Mouse (Mus musculus): ENCODE measurements around the gene Nthl1. TPM values are rescaled to one million over a fixed set of nuclear protein-coding genes. Genes with fewer than 3 reads are reported as not detected.
"Not testable (repeated sequence)": the region's sequence is repeated elsewhere in the genome, so short reads cannot be mapped to it uniquely, and the experiment has no call there.

The Nthl1 gene
- polyA plus RNA-seq, 1 experiment from 2014 or later = 15.6 TPM

- Histone ChIP-seq H3K4me1 (replicated peaks) (peaks cover 12% of the 10 kb centered on the region), H3K4me3 (replicated peaks) (peak within 1 kb of the TSS; percentile 43), H3K27me3 (replicated peaks) (peaks cover 40% of the 10 kb centered on the region), H3K36me3 (no peaks in the 10 kb centered on the region), H3K4me2 (replicated peaks) (peak within 1 kb of the TSS; percentile 96), H3K9ac (peak within 1 kb of the TSS; percentile 62), H3K9me3 (no peaks in the 10 kb centered on the region), H3K27ac (no peak within 1 kb of the TSS)
- peak; percentile 52 for ATAC-seq
- 2% methylated on average over 47 of the region's 47 CpGs for whole genome bisulfite sequencing
Observed at GRCm38 (mm10) chr17:24658017-24658758, 25.7 kb downstream of the Nthl1 start, which contains the start of gene Npw. Gene Npw (minus strand): TSS chr17:24658457.

- H3K27ac ChIP-seq; H3K27me3 ChIP-seq (replicated peaks); H3K9ac ChIP-seq; H3K4me2 ChIP-seq (replicated peaks); ATAC-seq; H3K9me3 ChIP-seq; H3K4me3 ChIP-seq (replicated peaks); H3K36me3 ChIP-seq: not testable (repeated sequence)
- peaks cover 24% of the 10 kb centered on the region for H3K4me1 ChIP-seq (replicated peaks)
- 54% methylated on average over 7 of the region's 7 CpGs for whole genome bisulfite sequencing
Observed at GRCm38 (mm10) chr17:24667011-24667410, 34.5 kb downstream of the Nthl1 start.

- H3K4me2 ChIP-seq (replicated peaks) = no peak overlapping the region
- H3K9me3 ChIP-seq = no peaks in the 10 kb centered on the region
- H3K9ac ChIP-seq = no peak overlapping the region
- no peak for ATAC-seq
- no peak overlapping the region for H3K4me3 ChIP-seq (replicated peaks)
- no peaks in the 10 kb centered on the region for H3K36me3 ChIP-seq
- peaks cover 28% of the 10 kb centered on the region for H3K4me1 ChIP-seq (replicated peaks)
- WGBS = 26% methylated on average over 6 of the region's 6 CpGs
- no peaks in the 10 kb centered on the region for H3K27me3 ChIP-seq (replicated peaks)
- no peak overlapping the region for H3K27ac ChIP-seq
Observed at GRCm38 (mm10) chr17:24667416-24667815, 34.9 kb downstream of the Nthl1 start.

GRCm38 (mm10) chr17:24669214-24669544 lies 36.7 kb downstream of the Nthl1 start:
- H3K36me3 ChIP-seq; H3K9me3 ChIP-seq; H3K27me3 ChIP-seq (replicated peaks): not testable (repeated sequence)
- peak overlapping the region; percentile 13; the same call in 1 of the 2 replicates for H3K27ac ChIP-seq
- ATAC-seq = peak; percentile 6
- peak overlapping the region; percentile 61 for H3K4me2 ChIP-seq (replicated peaks)
- peaks cover 28% of the 10 kb centered on the region for H3K4me1 ChIP-seq (replicated peaks)
- H3K9ac ChIP-seq = peak overlapping the region; percentile 98
- peak overlapping the region; percentile 96 for H3K4me3 ChIP-seq (replicated peaks)
- WGBS = 7% methylated on average over 15 of the region's 15 CpGs

GRCm38 (mm10) chr17:24669545-24670245 lies 37.2 kb downstream of the Nthl1 start, which contains the start of gene Zfp598:
Gene Zfp598 (plus strand): TSS chr17:24669687.
- ATAC-seq = peak; percentile 98
- Histone ChIP-seq H3K27me3 (replicated peaks) (no peaks in the 10 kb centered on the region), H3K4me1 (replicated peaks) (peaks cover 28% of the 10 kb centered on the region), H3K9ac (peak within 1 kb of the TSS; percentile 98), H3K4me3 (replicated peaks) (peak within 1 kb of the TSS; percentile 96), H3K9me3 (no peaks in the 10 kb centered on the region), H3K27ac (peak within 1 kb of the TSS; percentile 83), H3K36me3 (no peaks in the 10 kb centered on the region), H3K4me2 (replicated peaks) (peak within 1 kb of the TSS; percentile 61)
- under 1% methylated on average over 70 of the region's 80 CpGs for WGBS

GRCm38 (mm10) chr17:24670246-24670844 lies 37.9 kb downstream of the Nthl1 start:
- Histone ChIP-seq H3K9ac (peak overlapping the region; percentile 98), H3K4me1 (replicated peaks) (peaks cover 28% of the 10 kb centered on the region), H3K27me3 (replicated peaks) (no peaks in the 10 kb centered on the region), H3K4me3 (replicated peaks) (peak overlapping the region; percentile 96), H3K4me2 (replicated peaks) (peak overlapping the region; percentile 61), H3K9me3 (no peaks in the 10 kb centered on the region), H3K27ac (peak overlapping the region; percentile 83; the same call in 1 of the 2 replicates), H3K36me3 (no peaks in the 10 kb centered on the region)
- WGBS = 7% methylated on average over 8 of the region's 8 CpGs
- no peak for ATAC-seq

- peak overlapping the region; percentile 61 for H3K4me2 ChIP-seq (replicated peaks)
- 0 out of 2 replicates have a peak overlapping the region, but pooled peaks have one; percentile 96 for H3K4me3 ChIP-seq (replicated peaks)
- peaks cover 31% of the 10 kb centered on the region for H3K4me1 ChIP-seq (replicated peaks)
- 62% methylated on average over 5 of the region's 5 CpGs for WGBS
- ATAC-seq = no peak
- H3K27me3 ChIP-seq (replicated peaks) = no peaks in the 10 kb centered on the region
- H3K9ac ChIP-seq = no peak overlapping the region
- peaks cover 1% of the 10 kb centered on the region; the same call in 1 of the 2 replicates for H3K36me3 ChIP-seq
- no peak overlapping the region for H3K27ac ChIP-seq
- no peaks in the 10 kb centered on the region for H3K9me3 ChIP-seq
Observed at GRCm38 (mm10) chr17:24671346-24671745, 38.9 kb downstream of the Nthl1 start.

GRCm38 (mm10) chr17:24672141-24672540 lies 39.7 kb downstream of the Nthl1 start:
- H3K9me3 ChIP-seq = no peaks in the 10 kb centered on the region
- peak overlapping the region; percentile 58; the same call in 1 of the 2 replicates for H3K27ac ChIP-seq
- H3K9ac ChIP-seq = no peak overlapping the region
- peak; percentile 44 for ATAC-seq
- 12% methylated on average over 5 of the region's 5 CpGs for WGBS
- H3K4me3 ChIP-seq (replicated peaks) = peak overlapping the region; percentile 3
- no peaks in the 10 kb centered on the region for H3K27me3 ChIP-seq (replicated peaks)
- peaks cover 35% of the 10 kb centered on the region for H3K4me1 ChIP-seq (replicated peaks)
- H3K36me3 ChIP-seq = peaks cover 7% of the 10 kb centered on the region
- peak overlapping the region; percentile 61 for H3K4me2 ChIP-seq (replicated peaks)

GRCm38 (mm10) chr17:24674277-24674676 lies 41.8 kb downstream of the Nthl1 start:
- H3K27ac ChIP-seq = no peak overlapping the region
- H3K9ac ChIP-seq = no peak overlapping the region
- no peak overlapping the region for H3K4me3 ChIP-seq (replicated peaks)
- H3K9me3 ChIP-seq = no peaks in the 10 kb centered on the region
- H3K4me2 ChIP-seq (replicated peaks) = no peak overlapping the region
- ATAC-seq = no peak
- H3K4me1 ChIP-seq (replicated peaks) = peaks cover 27% of the 10 kb centered on the region
- 80% methylated on average over 7 of the region's 7 CpGs for WGBS
- H3K36me3 ChIP-seq = peaks cover 25% of the 10 kb centered on the region
- H3K27me3 ChIP-seq (replicated peaks) = no peaks in the 10 kb centered on the region

GRCm38 (mm10) chr17:24676187-24676586 lies 43.7 kb downstream of the Nthl1 start:
- Histone ChIP-seq H3K9me3 (no peaks in the 10 kb centered on the region), H3K27me3 (replicated peaks) (no peaks in the 10 kb centered on the region), H3K4me1 (replicated peaks) (peaks cover 19% of the 10 kb centered on the region), H3K4me2 (replicated peaks) (no peak overlapping the region), H3K27ac (no peak overlapping the region), H3K9ac (no peak overlapping the region), H3K4me3 (replicated peaks) (no peak overlapping the region), H3K36me3 (peaks cover 43% of the 10 kb centered on the region)
- 67% methylated on average over 2 of the region's 2 CpGs for whole genome bisulfite sequencing
- no peak for ATAC-seq

- H3K9me3 ChIP-seq = no peaks in the 10 kb centered on the region
- peaks cover 12% of the 10 kb centered on the region for H3K4me1 ChIP-seq (replicated peaks)
- 0 out of 2 replicates have a peak overlapping the region, but pooled peaks have one; percentile 6 for H3K27ac ChIP-seq
- H3K27me3 ChIP-seq (replicated peaks) = no peaks in the 10 kb centered on the region
- ATAC-seq = no peak
- no peak overlapping the region for H3K9ac ChIP-seq
- H3K36me3 ChIP-seq = peaks cover 49% of the 10 kb centered on the region
- no peak overlapping the region for H3K4me3 ChIP-seq (replicated peaks)
- H3K4me2 ChIP-seq (replicated peaks) = no peak overlapping the region
- 95% methylated on average over 5 of the region's 5 CpGs for WGBS
Observed at GRCm38 (mm10) chr17:24676877-24677276, 44.4 kb downstream of the Nthl1 start.

- Histone ChIP-seq H3K27ac (peak overlapping the region; percentile 72), H3K9ac (peak overlapping the region; percentile 13; the same call in 1 of the 2 replicates), H3K9me3 (no peaks in the 10 kb centered on the region), H3K36me3 (peaks cover 52% of the 10 kb centered on the region), H3K4me2 (replicated peaks) (peak overlapping the region; percentile 22), H3K27me3 (replicated peaks) (no peaks in the 10 kb centered on the region), H3K4me1 (replicated peaks) (peaks cover 6% of the 10 kb centered on the region; the same call in 1 of the 2 replicates), H3K4me3 (replicated peaks) (no peak overlapping the region)
- ATAC-seq = peak; percentile 88
- WGBS = 75% methylated on average over 24 of the region's 24 CpGs
Observed at GRCm38 (mm10) chr17:24677500-24678080, 45.1 kb downstream of the Nthl1 start.

Measured in intestine, embryonic 15.5 days (tissue).